Mouse (Mus musculus) kidney, postnatal 0 days (tissue): ENCODE measurements around the gene Wdcp. TPM values are rescaled to one million over a fixed set of nuclear protein-coding genes. Genes with fewer than 3 reads are reported as not detected.

Source experiments
- ATAC-seq: fragments of 200-750 bp; cut with Nextera tagmentation; replicated peaks from 2 replicates; pipeline ENCODE4 v1.8.0; 2017; ENCODE audit warnings: low read depth, moderate number of reproducible peaks, moderate TSS enrichment, moderate library complexity; ENCODE audit not compliant: low FRiP score
- DNase-seq: peaks from one replicate; pipeline ENCODE4 v3.0.0-alpha.2; 2016; ENCODE audit warnings: low spot score
- H3K27ac ChIP-seq: fragments of 300-500 bp; sonication (generic); 2 replicates; pipeline ENCODE4 v1.5.1; 2014; ENCODE audit warnings: mild to moderate bottlenecking
- H3K27me3 ChIP-seq: fragments of 300-500 bp; sonication (generic); 2 replicates; pipeline ENCODE4 v1.6.1; 2014; ENCODE audit warnings: low read length, mixed read lengths; ENCODE audit not compliant: insufficient read depth
- H3K36me3 ChIP-seq: fragments of 300-500 bp; sonication (generic); 2 replicates; pipeline ENCODE4 v1.6.1; 2014; ENCODE audit warnings: low read length, mixed read lengths; ENCODE audit not compliant: insufficient read depth
- H3K4me1 ChIP-seq: fragments of 300-500 bp; sonication (generic); replicated peaks from 2 replicates; pipeline ENCODE4 v1.6.1; 2014; ENCODE audit warnings: antibody characterized with exemption, low read length, mixed read lengths; ENCODE audit not compliant: insufficient read depth
- H3K4me2 ChIP-seq: fragments of 300-500 bp; sonication (generic); 2 replicates; pipeline ENCODE4 v1.6.1; 2014; ENCODE audit warnings: mild to moderate bottlenecking, low read length, moderate library complexity, mixed read lengths
- H3K4me3 ChIP-seq: fragments of 300-500 bp; sonication (generic); replicated peaks from 2 replicates; pipeline ENCODE4 v1.5.1; 2014; ENCODE audit warnings: low read depth, low read length
- H3K9ac ChIP-seq: fragments of 300-500 bp; sonication (generic); 2 replicates; pipeline ENCODE4 v1.6.1; 2014; ENCODE audit warnings: low read depth, low read length
- H3K9me3 ChIP-seq: fragments of 300-500 bp; sonication (generic); replicated peaks from 2 replicates; pipeline ENCODE4 v1.6.1; 2016; ENCODE audit warnings: low read length, inconsistent platforms, mixed read lengths
- CTCF ChIP-seq: IDR thresholded peaks from 2 replicates; pipeline ENCODE4 v1.5.1; 2016; ENCODE audit warnings: antibody characterized with exemption, low read depth, mild to moderate bottlenecking, moderate library complexity
- WGBS: fragments of 180-500 bp; shearing (Covaris S2); extraction: QIAGEN DNeasy Blood & Tissue Kit; methylation state at CpG from one replicate; pipeline ENCODE4 v1.1.7; 2014; 5-methylcytosine and 5-hydroxymethylcytosine counted together
- polyA plus RNA-seq: library from polyadenylated mRNA; unstranded; fragments of >200 nt; fragmentation: Nextera tagmentation; extraction: Ambion mirVana; gene quantifications from 2 replicates; pipeline ENCODE4 v1.2.1, GENCODE M21; 2015

Wdcp gene
- polyA plus RNA-seq, 1 experiment from 2014 or later = 15.1 TPM

DNA sequence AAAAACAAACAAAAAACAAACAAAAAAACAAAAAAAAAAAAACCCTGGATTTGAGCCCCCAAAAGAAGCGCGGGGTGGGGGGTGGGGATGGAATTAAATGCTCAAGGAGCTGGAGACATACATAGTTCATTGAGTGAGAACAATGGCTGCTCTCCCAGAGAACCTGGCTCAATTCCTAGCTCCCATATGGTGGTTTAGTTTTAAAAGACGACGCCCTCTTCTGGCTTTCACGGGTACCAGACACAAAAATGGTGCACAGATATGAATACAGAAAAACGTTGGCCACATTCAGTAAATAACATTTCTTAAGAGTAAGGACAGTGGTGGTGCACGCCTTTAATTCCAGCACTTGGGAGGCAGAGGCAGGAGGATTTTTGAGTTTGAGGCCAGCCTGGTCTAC lies 62.8 kb downstream of the Wdcp start:
- no peak overlapping the region for H3K27ac ChIP-seq
- H3K9ac ChIP-seq = no peak overlapping the region
- no peak for ATAC-seq
- H3K4me2 ChIP-seq = no peak overlapping the region
- H3K9me3 ChIP-seq = no peaks in the 10 kb centered on the region
- no peaks in the 10 kb centered on the region for H3K36me3 ChIP-seq
- no peak for DNase-seq
- 88% methylated on average over 7 of the region's 7 CpGs for WGBS
- no peak overlapping the region for H3K4me3 ChIP-seq
- no peaks in the 10 kb centered on the region for H3K4me1 ChIP-seq
- no peaks in the 10 kb centered on the region for H3K27me3 ChIP-seq
- TF ChIP-seq CTCF = no peak; the same call in 1 of the 2 replicates

DNA sequence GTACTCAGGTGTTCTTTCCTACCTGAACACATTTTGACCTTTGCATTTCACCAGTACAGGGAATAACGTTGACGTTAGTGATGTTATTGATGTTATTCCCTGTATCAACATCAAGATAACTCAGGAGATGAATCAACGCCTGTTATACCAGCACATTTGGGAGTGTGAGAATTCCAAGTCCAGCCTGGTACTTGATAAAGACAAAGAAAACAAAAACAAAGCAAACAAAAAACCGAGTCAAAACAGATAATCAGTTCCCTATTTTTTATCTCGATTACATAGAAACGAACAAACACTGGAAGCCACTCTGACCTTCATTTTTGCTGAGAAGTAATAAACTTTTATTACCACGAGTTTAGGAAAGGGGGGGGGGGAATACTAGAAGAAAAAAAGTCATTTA lies 63.4 kb downstream of the Wdcp start:
- no peaks in the 10 kb centered on the region for H3K4me1 ChIP-seq
- peak overlapping the region; percentile 63 for H3K4me2 ChIP-seq
- H3K9ac ChIP-seq = peak overlapping the region; percentile 77
- no peak for TF ChIP-seq CTCF
- H3K9me3 ChIP-seq = no peaks in the 10 kb centered on the region
- no peaks in the 10 kb centered on the region for H3K36me3 ChIP-seq
- ATAC-seq (no peak), DNase-seq (no peak)
- H3K27me3 ChIP-seq = no peaks in the 10 kb centered on the region
- no peak overlapping the region for H3K27ac ChIP-seq
- peak overlapping the region; percentile 61 for H3K4me3 ChIP-seq
- 43% methylated on average over 7 of the region's 7 CpGs for WGBS

DNA sequence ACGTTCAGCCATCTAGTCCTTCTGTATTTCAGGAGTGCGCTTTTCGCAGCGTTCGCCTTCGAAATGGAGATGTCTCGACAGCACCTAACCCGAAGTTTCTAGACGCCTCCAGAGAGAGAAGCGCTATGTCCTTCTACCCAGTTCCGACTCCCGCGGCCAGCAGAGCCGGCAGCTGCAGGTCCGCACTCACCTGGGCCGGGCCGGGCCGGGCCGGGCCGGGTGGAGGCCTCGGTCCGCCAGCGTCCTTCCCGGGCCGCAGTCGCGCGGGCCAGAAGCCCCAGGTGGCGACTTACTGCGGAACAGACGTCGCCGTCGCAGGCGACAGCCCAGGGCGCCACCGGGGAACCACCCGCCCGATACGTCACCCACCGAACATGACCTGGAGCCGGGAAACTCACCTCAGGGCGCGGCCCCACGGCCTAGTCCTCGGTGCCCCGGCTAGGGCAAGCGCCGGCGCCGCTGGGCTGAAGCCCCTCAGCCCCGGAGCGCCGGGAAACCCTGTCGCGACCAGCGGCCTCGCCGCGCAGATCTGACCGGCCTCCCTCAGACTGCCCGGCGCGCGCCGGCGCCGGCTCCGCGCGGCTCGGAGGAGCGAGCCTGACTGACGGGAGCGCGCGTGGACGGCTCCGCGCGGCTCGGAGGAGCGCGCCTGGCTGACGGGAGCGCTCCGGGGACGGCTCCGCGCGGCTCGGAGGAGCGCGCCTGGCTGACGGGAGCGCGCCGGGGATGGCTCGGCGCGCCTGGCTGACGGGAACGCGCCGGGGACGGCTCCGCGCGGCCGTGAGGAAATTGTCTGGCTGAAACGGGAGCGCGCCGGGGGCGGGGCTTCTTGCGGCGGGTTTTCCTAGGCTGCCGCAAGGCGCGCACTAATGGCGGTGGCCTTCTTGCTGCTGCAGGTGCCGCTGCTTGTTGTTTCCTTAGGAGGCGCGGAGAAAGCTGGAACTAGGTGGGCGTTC lies 64.1 kb downstream of the Wdcp start, which contains the start of gene Ubxn2a:
Ubxn2a (minus strand) TSS at position 755 of the 956 bp plus-strand sequence.
- H3K36me3 ChIP-seq = no peaks in the 10 kb centered on the region
- H3K4me2 ChIP-seq = peak within 1 kb of the TSS; percentile 63
- DNase-seq (peak; percentile 95), ATAC-seq (peak; percentile 96)
- no peaks in the 10 kb centered on the region for H3K9me3 ChIP-seq
- H3K27me3 ChIP-seq = no peaks in the 10 kb centered on the region
- under 1% methylated on average over 104 of the region's 125 CpGs for WGBS
- H3K27ac ChIP-seq = peak within 1 kb of the TSS; percentile 72
- peak within 1 kb of the TSS; percentile 77 for H3K9ac ChIP-seq
- H3K4me3 ChIP-seq = peak within 1 kb of the TSS; percentile 61
- H3K4me1 ChIP-seq = no peaks in the 10 kb centered on the region
- no peak for TF ChIP-seq CTCF

DNA sequence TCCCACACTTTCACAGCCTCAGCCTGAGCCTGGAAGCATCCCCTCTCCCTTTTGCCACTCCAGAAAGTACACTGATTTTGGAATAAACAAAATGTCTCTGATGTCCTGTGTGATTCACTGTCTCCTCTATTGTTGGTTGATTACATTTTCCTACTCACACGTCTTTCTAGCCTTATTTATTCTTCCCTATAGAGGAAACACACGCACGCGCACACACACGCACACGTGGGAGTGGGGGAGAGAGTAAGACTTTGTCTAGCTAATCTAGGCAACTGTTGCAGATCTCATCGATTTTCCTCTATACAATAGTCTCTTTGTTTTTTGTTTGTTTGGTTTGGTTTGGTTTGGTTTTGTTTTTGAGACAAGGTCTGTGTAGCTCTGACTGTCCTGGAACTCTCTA lies 65.3 kb downstream of the Wdcp start:
- WGBS = 91% methylated on average over 7 of the region's 7 CpGs
- Histone ChIP-seq H3K27me3 (no peaks in the 10 kb centered on the region), H3K9ac (no peak overlapping the region), H3K9me3 (no peaks in the 10 kb centered on the region), H3K4me1 (no peaks in the 10 kb centered on the region), H3K36me3 (no peaks in the 10 kb centered on the region), H3K4me2 (no peak overlapping the region), H3K27ac (no peak overlapping the region), H3K4me3 (no peak overlapping the region)
- DNase-seq = no peak
- TF ChIP-seq CTCF = no peak
- no peak for ATAC-seq

Other genes starting within 250 kb of the Wdcp start
- gene Fam228a, start 104.9 kb upstream of the Wdcp start, polyA plus RNA-seq = 0.12 and 0.18 TPM in 2 replicates
- 4.2 and 5.2 TPM in 2 replicates for gene Pfn4, start 74.3 kb upstream of the Wdcp start, polyA plus RNA-seq
- 1.8 and 3.8 TPM in 2 replicates for gene Fam228b, start 74.0 kb upstream of the Wdcp start, polyA plus RNA-seq
- gene Sf3b6, start 25.8 kb upstream of the Wdcp start, polyA plus RNA-seq = 333 and 389 TPM in 2 replicates
- 7.6 and 8.8 TPM in 2 replicates for gene Fkbp1b, start 1.7 kb upstream of the Wdcp start, polyA plus RNA-seq
- gene Mfsd2b, start 31.1 kb downstream of the Wdcp start, polyA plus RNA-seq = 0.38 and 0.41 TPM in 2 replicates
- gene Ubxn2a, start 64.4 kb downstream of the Wdcp start, polyA plus RNA-seq = 30.2 and 34.9 TPM in 2 replicates
- gene Atad2b, start 74.0 kb downstream of the Wdcp start, polyA plus RNA-seq = 7.4 and 8.6 TPM in 2 replicates